Mouse (Mus musculus) heart, postnatal 10 days (tissue): ENCODE data around the gene Vsnl1. TPM values are rescaled to one million over a fixed set of nuclear protein-coding genes. Genes with fewer than 3 reads are reported as not detected.

Experiments
- DNase-seq, 2 experiments: peaks; one replicate each; pipeline ENCODE4 v3.0.0; 2021
- intact Hi-C: fragments of 180-260 bp; cut with DNase I; formaldehyde crosslinking; loops from one replicate; pipeline ENCODE4 v1.15.1; 2025
- total RNA-seq, 2 experiments: library from RNA; stranded (reverse); gene quantifications; 2 replicates each; pipeline ENCODE4 v1.2.3; 2021

The Vsnl1 gene
- total RNA-seq, 2 experiments from 2014 or later, result 0.45 to 1.8 TPM

GRCm38 (mm10) chr12:11389141-11389540, 47.3 kb downstream of the Vsnl1 start:
- no peak for DNase-seq
- intact Hi-C loops, result no loop called here

GRCm38 (mm10) chr12:11384754-11385153, 51.7 kb downstream of the Vsnl1 start:
- intact Hi-C loops, result no loop called here
- no peak for DNase-seq

- intact Hi-C loops, result no loop called here
- DNase-seq, result no peak
Measured at GRCm38 (mm10) chr12:11379396-11379795, 57.0 kb downstream of the Vsnl1 start.

- DNase-seq, result peak in 1 of 2 experiments; percentile 19
- intact Hi-C loops, result no loop called here
Measured at GRCm38 (mm10) chr12:11370056-11370455, 66.4 kb downstream of the Vsnl1 start.

- intact Hi-C loops, result no loop called here
- no peak for DNase-seq
Measured at GRCm38 (mm10) chr12:11367099-11367765, 69.2 kb downstream of the Vsnl1 start.

GRCm38 (mm10) chr12:11364870-11365269, 71.5 kb downstream of the Vsnl1 start:
- intact Hi-C loops, result no loop called here
- DNase-seq, result no peak

- no peak for DNase-seq
- intact Hi-C loops, result no loop called here
Measured at GRCm38 (mm10) chr12:11362435-11362834, 74.0 kb downstream of the Vsnl1 start.

- DNase-seq, result peak; percentile 73 to 85
- intact Hi-C loops, result loop anchor here (2.0 kb wide), 2 partner anchors 86 to 798 kb away; partner anchors contain the start of gene Vsnl1
Measured at GRCm38 (mm10) chr12:11350895-11351294, 85.5 kb downstream of the Vsnl1 start.

GRCm38 (mm10) chr12:11349870-11350269, 86.5 kb downstream of the Vsnl1 start:
- intact Hi-C loops, result loop anchor here (2.0 kb wide), 2 partner anchors 87 to 799 kb away; partner anchors contain the start of gene Vsnl1
- no peak for DNase-seq

- no peak for DNase-seq
- intact Hi-C loops, result no loop called here
Measured at GRCm38 (mm10) chr12:11348423-11348822, 88.0 kb downstream of the Vsnl1 start.

- no peak for DNase-seq
- intact Hi-C loops, result no loop called here
Measured at GRCm38 (mm10) chr12:11345963-11346362, 90.5 kb downstream of the Vsnl1 start.

- intact Hi-C loops, result no loop called here
- no peak for DNase-seq
Measured at GRCm38 (mm10) chr12:11342020-11342600, 94.3 kb downstream of the Vsnl1 start.

GRCm38 (mm10) chr12:11338251-11338650, 98.2 kb downstream of the Vsnl1 start:
- peak in 1 of 2 experiments; percentile 6 for DNase-seq
- intact Hi-C loops, result loop anchor here (5.0 to 10.0 kb wide), 2 partner anchors 141 to 743 kb away; no protein-coding TSS in a partner anchor

GRCm38 (mm10) chr12:11336845-11337244, 99.6 kb downstream of the Vsnl1 start:
- intact Hi-C loops, result loop anchor here (2.0 to 10.0 kb wide), 3 partner anchors 22 to 742 kb away; no protein-coding TSS in a partner anchor
- peak; percentile 55 to 68 for DNase-seq

GRCm38 (mm10) chr12:11326483-11326882, 109.9 kb downstream of the Vsnl1 start:
- intact Hi-C loops, result no loop called here
- no peak for DNase-seq

GRCm38 (mm10) chr12:11324480-11324879, 111.9 kb downstream of the Vsnl1 start:
- no peak for DNase-seq
- intact Hi-C loops, result no loop called here

GRCm38 (mm10) chr12:11317671-11318070, 118.7 kb downstream of the Vsnl1 start:
- intact Hi-C loops, result no loop called here
- DNase-seq, result no peak

GRCm38 (mm10) chr12:11313840-11314239, 122.6 kb downstream of the Vsnl1 start:
- intact Hi-C loops, result loop anchor here (1.0 to 2.0 kb wide), 2 partner anchors 23 to 834 kb away; no protein-coding TSS in a partner anchor
- no peak for DNase-seq

- DNase-seq, result no peak
- intact Hi-C loops, result no loop called here
Measured at GRCm38 (mm10) chr12:11311106-11311505, 125.3 kb downstream of the Vsnl1 start.

GRCm38 (mm10) chr12:11306753-11307645, 129.4 kb downstream of the Vsnl1 start:
- intact Hi-C loops, result loop anchor here (5.0 kb wide), 1 partner anchor 35 kb away; no protein-coding TSS in a partner anchor

GRCm38 (mm10) chr12:11300858-11301257, 135.6 kb downstream of the Vsnl1 start:
- DNase-seq, result no peak
- intact Hi-C loops, result no loop called here

More at GRCm38 (mm10) chr12:11306753-11307645, 129.4 kb downstream of the Vsnl1 start:
- no peak for DNase-seq
